Mouse (Mus musculus) liver, adult 2 months (tissue): ENCODE measurements around the gene Irx1.

Source experiments
- CTCF ChIP-seq: fragments of 200-500 bp; IDR thresholded peaks from 2 replicates; pipeline ENCODE4 v1.5.1; 2011; ENCODE audit warnings: low read depth, low read length, control low read depth
- POLR2A ChIP-seq: fragments of 200-500 bp; IDR thresholded peaks from 2 replicates; pipeline ENCODE4 v1.6.1; 2011; ENCODE audit warnings: low read length, control low read depth; ENCODE audit not compliant: insufficient read depth; ENCODE audit errors: extremely low read depth

DNA sequence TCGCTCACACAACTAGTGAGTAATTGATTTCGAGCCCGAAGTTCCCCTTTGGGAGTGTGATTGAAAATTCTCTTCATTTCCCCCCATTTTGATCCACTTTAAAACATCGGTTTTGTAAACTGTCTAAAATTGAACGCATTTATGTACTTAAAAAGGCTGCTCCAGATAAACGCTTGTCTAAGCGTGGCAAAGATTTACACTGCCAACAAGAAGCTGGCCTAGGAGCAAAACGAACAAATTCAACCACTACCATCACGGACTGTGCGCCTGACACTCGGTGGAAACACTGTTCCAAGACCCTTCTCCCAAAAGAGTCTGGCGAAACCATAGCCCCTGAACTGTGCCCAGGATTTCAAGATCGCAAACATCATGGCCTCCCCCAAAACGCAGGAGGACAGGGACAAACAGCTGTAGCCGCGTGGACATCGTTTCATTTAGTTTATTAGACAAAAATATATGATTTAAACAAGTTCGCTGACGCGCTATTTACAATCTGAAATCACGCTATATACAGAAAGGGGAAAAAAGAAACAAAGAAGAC, 5.6 kb downstream of the Irx1 start:
- TF ChIP-seq CTCF, result no peak
- no peak for TF ChIP-seq POLR2A
